Mouse (Mus musculus) adrenal gland, adult 10 weeks (tissue): Measurements from ENCODE around the gene Vezt. TPM values are rescaled to one million over a fixed set of nuclear protein-coding genes. Genes with fewer than 3 reads are reported as not detected.

ENCODE experiments used
- polyA plus RNA-seq: library from polyadenylated mRNA; stranded (reverse); fragments of 350-450 nt; fragmentation: Illumina TruSeq; extraction: RNeasy Lipid Tissue Mini Kit (QIAGEN cat#74804); gene quantifications from one replicate; pipeline ENCODE4 v1.2.3, GENCODE M21; 2014; ENCODE audit warnings: low read depth, low replicate concordance

Vezt gene
- 8.0 TPM for polyA plus RNA-seq

GRCm38 (mm10) chr10:94035658-94036374 is at the start of gene Vezt, which contains the start of gene Fgd6:
Vezt (minus strand) TSS chr10:94035817.
Fgd6 (plus strand) TSS chr10:94036001.

GRCm38 (mm10) chr10:93897043-93897646 is 138.5 kb downstream of the Vezt start, which contains the start of gene Metap2:
Metap2 (minus strand) TSS chr10:93897093.

Other genes with a start within 250 kb of the Vezt start
- gene Usp44, start 204.3 kb downstream of the Vezt start, polyA plus RNA-seq, result not detected
- gene Metap2, start 138.7 kb downstream of the Vezt start, polyA plus RNA-seq, result 473 TPM
- gene Fgd6, start 184 bp upstream of the Vezt start, polyA plus RNA-seq, result 4.8 TPM
- 24.2 TPM for gene Nr2c1, start 112.2 kb upstream of the Vezt start, polyA plus RNA-seq
- gene Ndufa12, start 162.9 kb upstream of the Vezt start, polyA plus RNA-seq, result 159 TPM